Mouse (Mus musculus): ENCODE measurements around the gene Ldhal6b.

The Ldhal6b gene

GRCm38 (mm10) chr17:5411205-5411604 lies 7.4 kb downstream of the Ldhal6b start:
- DNase-seq (ENCODE audit: low spot score in 2 of 2), result no peak

- no peak for DNase-seq (ENCODE audit: low spot score in 2 of 2)
These were observed 8.2 kb downstream of the Ldhal6b start for GRCm38 (mm10) chr17:5410336-5410735.

- no peak for DNase-seq (ENCODE audit: low spot score in 2 of 2)
These were observed 11.5 kb downstream of the Ldhal6b start for GRCm38 (mm10) chr17:5407030-5407429.

- no peak for DNase-seq (ENCODE audit: low spot score in 2 of 2)
These were observed 12.0 kb downstream of the Ldhal6b start for GRCm38 (mm10) chr17:5406566-5406965.

- DNase-seq (ENCODE audit: low spot score in 2 of 2), result no peak
These were observed 14.7 kb downstream of the Ldhal6b start for GRCm38 (mm10) chr17:5403885-5404284.

GRCm38 (mm10) chr17:5402624-5403023 lies 15.9 kb downstream of the Ldhal6b start:
- peak; percentile 76 to 85 for DNase-seq (ENCODE audit: low spot score in 2 of 2)

- peak; percentile 56 to 66 for DNase-seq (ENCODE audit: low spot score in 2 of 2)
These were observed 16.5 kb downstream of the Ldhal6b start for GRCm38 (mm10) chr17:5402069-5402468.

- peak in 1 of 2 experiments; percentile 25 for DNase-seq (ENCODE audit: low spot score in 2 of 2)
These were observed 17.3 kb downstream of the Ldhal6b start for GRCm38 (mm10) chr17:5401288-5401687.

GRCm38 (mm10) chr17:5400435-5401090 lies 18.0 kb downstream of the Ldhal6b start:
- DNase-seq (ENCODE audit: low spot score in 2 of 2), result no peak

GRCm38 (mm10) chr17:5397148-5398007 lies 21.2 kb downstream of the Ldhal6b start:
- DNase-seq (ENCODE audit: low spot score in 2 of 2), result peak; percentile 75 to 83

GRCm38 (mm10) chr17:5396213-5396612 lies 22.4 kb downstream of the Ldhal6b start:
- no peak for DNase-seq (ENCODE audit: low spot score in 2 of 2)

GRCm38 (mm10) chr17:5395454-5396205 lies 22.9 kb downstream of the Ldhal6b start:
- no peak for DNase-seq (ENCODE audit: low spot score in 2 of 2)

GRCm38 (mm10) chr17:5390682-5391081 lies 27.9 kb downstream of the Ldhal6b start:
- no peak for DNase-seq (ENCODE audit: low spot score in 2 of 2)

- no peak for DNase-seq (ENCODE audit: low spot score in 2 of 2)
These were observed 30.2 kb downstream of the Ldhal6b start for GRCm38 (mm10) chr17:5388351-5388750.

- DNase-seq (ENCODE audit: low spot score in 2 of 2), result no peak
These were observed 31.6 kb downstream of the Ldhal6b start for GRCm38 (mm10) chr17:5386885-5387545.

GRCm38 (mm10) chr17:5385694-5386093 lies 32.9 kb downstream of the Ldhal6b start:
- no peak for DNase-seq (ENCODE audit: low spot score in 2 of 2)

GRCm38 (mm10) chr17:5377930-5378310 lies 40.6 kb downstream of the Ldhal6b start:
- DNase-seq (ENCODE audit: low spot score in 2 of 2), result no peak

- DNase-seq (ENCODE audit: low spot score in 2 of 2), result no peak
These were observed 41.2 kb downstream of the Ldhal6b start for GRCm38 (mm10) chr17:5377151-5377929.

- DNase-seq (ENCODE audit: low spot score in 2 of 2), result no peak
These were observed 45.6 kb downstream of the Ldhal6b start for GRCm38 (mm10) chr17:5372951-5373350.

GRCm38 (mm10) chr17:5371521-5371920 lies 47.0 kb downstream of the Ldhal6b start:
- DNase-seq (ENCODE audit: low spot score in 2 of 2), result no peak

- no peak for DNase-seq (ENCODE audit: low spot score in 2 of 2)
These were observed 47.5 kb downstream of the Ldhal6b start for GRCm38 (mm10) chr17:5371032-5371431.
